Mouse (Mus musculus): Measurements from ENCODE around the gene Fbf1.
A peak's percentile ranks its signal among the peaks of the same experiment; 100 is the strongest.
"Not testable (repeated sequence)": the region's sequence is repeated elsewhere in the genome, so short reads cannot be mapped to it uniquely, and the experiment has no call there.

Fbf1 gene

DNA sequence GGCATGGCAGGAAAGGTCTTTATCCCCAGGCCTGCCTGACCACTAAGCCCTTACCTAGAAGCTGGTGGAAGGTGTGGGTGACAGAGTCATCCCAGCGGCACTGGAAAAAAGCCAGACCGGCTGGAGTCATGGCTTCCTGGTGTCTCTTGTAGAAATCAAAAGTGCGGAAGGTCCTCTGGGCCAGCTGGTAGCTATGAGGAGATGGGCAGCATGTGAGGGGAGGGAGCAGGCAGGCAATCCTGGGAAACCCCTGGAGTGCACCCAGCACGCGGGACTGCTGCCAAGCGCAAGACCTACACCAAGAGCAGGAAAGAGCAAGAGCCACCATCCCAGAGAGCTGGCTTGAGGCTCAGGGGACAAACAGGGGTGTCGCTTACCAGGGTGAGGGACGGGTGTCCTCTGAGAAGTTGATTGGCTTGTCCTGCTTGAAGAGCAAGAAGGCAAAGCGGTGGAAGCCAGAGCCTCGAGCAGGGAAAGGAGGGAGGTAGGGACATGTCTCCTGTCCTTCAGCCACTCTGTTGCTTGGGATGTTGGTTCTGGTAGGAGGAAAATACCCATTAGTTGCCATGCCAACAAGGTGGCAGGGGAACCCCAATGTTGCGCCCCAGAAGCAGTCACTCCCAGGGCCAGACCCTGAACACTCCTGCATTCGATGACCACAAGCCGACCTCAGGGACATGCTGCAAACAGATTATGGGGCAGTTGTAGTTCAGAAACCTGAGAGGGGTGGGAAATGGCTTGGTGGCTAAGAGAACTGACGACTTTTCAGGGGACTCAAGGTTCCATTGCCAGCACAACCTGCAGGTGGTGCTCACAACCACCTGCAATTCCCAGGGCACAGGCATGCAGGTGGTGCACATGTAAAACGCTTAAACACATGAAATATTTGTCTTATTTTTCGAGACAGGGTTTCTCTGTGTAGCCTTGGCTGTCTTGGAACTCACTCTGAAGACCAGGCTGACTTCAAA lies 35.3 kb downstream of the Fbf1 start:
- peak; percentile 35 to 50 for DNase-seq

DNA sequence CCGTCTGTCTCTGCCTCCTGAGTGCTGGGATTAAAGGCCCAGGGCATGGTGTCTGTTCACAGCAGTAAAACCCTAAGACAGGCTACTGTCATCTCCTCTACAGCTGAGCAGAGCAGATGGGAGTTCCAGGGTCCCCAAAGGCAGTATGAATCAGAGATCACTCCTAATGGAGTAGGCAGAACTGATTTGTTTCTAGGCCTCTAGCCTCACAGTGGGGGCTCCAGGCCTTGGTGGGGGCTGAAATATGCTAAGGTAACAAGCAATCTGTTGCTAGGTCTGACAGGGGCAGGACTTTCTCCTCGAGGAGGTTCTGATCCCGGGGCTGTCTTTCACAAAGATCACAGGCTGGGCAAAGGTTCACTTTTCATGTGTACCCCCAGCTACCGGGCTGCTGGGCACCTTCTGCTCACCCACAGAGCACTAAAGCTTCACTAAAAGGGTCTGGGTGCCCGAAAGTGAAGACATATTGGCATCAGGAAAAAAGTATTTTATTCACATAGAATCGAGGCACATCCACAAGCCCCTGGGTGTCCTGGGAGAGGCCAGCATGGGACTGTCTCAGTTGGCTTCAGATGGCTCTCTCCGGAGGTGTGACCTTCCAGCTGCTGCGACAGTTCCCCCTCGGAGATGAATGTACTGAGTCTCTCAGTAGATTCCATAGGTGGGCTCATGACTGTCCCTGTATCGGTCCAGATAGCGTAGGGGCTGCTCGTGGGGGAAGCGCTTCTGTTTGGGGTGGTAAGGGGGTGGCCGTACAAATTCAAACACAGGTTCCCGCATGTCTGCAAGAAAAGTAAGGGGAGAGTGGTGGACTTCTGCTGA lies 36.4 kb downstream of the Fbf1 start:
- DNase-seq, result peak in 1 of 2 experiments; percentile 52

DNA sequence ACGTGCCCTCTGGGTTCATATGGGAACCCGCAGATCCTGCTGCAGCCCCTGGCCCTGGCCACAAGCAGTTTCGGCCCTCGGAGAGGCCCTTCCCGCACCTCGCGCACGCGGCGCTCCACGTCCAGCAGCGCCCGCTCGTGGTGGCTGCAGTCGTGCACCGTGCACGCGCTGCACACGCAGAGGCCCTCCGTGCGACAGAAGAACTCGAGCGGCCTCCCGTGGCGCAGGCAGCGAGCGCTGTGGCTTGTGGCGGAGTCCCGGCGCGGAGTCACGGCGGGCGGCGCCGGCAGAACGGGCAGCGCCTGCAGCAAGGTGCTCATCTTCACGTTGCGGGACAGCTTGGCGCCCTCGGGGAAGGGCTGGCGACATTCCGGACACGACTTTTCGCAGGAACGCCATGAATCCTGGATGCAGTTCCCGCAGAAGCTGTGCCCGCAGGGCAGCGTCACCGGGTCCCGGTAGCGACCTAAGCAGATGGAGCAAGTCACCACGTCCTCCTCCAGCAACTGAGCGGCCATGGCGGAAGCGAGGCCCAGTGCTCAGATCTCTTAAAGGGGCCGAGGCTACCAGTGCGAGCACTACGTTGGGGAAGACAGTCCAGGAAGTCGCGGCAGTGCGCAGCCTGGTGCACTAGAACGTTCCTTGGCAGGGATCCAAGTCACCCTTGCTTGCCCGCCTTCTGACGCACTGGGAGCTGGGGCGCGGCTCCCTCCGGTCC lies 37.3 kb downstream of the Fbf1 start, which contains the start of gene Trim65:
Gene Trim65 (minus strand): TSS at position 641 of the 718 bp plus-strand sequence.
- DNase-seq, result peak; percentile 89 to 90

DNA sequence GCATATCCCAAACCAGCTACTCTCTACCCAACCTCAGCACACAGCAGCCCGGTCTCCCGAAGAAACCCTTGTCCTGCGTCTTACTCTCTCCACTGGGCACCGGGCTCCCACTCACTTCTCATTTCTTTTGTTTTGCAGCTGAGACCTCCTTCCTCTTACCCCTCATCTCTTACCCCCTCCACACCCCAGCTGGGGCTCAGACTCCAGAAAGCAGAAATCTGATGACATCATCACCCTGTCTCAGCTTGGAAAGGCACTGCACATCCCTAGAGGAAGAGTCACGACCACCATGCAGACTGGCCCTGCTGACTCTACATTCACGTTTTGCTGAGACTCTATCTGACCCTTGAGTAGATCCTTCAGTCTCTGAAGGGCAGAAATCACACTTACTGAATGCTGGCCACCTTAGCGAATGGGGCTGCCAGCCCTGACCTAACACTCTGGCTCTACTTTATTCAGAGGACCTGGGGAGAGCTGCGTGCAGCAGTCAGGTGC lies 37.9 kb downstream of the Fbf1 start:
- no peak for DNase-seq

DNA sequence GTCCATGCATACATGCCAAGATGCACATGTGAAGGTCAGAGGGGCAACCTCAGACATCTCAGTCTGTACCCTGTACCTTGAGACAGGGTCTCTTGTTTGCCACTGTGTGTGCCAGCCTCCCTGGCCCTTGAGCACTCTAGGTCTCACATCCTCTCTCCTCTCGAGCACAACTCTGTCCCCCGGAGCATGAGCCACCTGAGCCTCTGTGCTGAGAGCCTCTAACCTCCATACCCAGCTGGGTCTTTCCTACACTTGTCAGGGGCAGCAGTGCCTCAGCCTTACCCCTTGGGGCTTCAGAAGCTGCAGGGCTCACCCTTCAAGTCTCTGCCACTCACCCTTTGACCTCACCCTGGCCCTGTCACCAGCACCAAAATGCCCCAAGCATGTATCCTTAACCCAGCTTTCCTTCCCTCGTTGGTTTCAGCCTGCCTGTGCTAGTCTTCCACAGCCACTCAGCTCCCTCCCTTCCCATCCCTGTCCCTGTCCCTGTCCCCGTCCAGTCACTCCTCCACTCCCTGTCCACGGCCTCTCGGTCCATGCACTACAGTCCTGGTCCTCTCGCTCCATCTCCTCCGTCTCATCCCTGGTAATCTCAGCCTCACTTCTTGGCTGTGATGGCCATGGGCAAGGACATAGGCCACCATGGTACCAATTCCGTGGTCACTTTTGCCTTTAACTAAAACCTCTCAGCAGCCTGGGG lies 38.7 kb downstream of the Fbf1 start:
- DNase-seq, result no peak

DNA sequence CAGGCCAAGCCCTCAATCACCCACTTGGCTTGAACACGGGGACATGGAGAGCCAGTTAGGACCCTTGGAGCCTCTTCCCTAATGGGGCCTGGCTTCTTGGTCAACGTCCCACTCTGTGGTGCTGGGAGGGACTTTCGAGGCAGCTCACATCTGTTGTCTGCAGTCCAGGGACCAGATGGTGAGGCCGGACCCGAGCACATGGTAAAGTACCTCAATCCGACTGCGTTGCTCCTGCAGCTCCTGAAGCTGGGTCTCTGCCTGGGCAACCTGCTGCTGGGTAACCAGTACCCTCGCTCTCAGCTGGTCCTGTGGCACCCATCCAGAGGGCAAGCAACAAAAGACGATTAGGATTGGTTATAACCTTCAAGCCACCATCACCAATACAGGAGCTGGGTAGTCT lies 40.0 kb downstream of the Fbf1 start:
- peak; percentile 64 to 78 for DNase-seq

DNA sequence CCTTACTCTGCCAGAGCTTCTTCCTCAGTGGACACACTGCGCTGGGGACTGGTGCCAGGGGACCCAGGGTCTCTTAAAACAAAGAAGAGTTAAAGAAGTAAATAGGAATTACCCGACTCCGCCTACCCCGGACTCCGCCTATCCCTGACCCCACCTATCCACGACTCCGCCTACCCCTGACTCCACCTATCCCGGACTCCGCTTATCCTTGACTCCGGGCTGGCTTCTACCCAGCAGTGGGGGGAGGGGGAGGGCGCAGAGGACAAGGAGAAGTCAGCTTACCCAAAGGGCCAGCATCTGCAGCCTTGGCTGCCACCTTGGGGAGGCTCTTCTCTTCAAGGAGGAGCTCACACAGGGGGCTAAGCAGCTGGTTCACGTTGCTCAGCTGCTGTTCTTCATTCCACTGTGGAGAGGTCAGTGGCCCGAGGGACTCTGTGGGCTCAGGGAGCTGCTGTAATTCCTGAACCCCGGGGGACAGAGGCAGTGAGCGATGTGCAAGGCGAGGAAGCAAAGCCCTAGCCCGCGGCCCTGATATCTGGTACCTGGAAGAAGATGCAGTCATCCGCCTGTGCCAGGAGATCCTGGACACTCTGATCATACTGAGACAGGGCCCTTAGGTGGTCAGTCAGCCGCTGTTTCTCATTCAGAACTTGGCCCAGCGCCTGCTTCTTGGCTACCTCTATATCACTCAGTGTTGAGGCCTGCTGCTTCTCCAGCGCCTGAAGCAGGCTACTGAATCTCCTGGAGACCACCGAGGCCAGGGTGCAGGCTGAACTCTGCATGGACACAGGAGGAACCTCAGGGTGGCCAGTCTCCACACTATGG lies 40.6 kb downstream of the Fbf1 start, which contains the start of gene Trim47:
Gene Trim47 (minus strand): TSS at position 55 of the 825 bp plus-strand sequence.
- DNase-seq, result peak in 1 of 2 experiments; percentile 84

DNA sequence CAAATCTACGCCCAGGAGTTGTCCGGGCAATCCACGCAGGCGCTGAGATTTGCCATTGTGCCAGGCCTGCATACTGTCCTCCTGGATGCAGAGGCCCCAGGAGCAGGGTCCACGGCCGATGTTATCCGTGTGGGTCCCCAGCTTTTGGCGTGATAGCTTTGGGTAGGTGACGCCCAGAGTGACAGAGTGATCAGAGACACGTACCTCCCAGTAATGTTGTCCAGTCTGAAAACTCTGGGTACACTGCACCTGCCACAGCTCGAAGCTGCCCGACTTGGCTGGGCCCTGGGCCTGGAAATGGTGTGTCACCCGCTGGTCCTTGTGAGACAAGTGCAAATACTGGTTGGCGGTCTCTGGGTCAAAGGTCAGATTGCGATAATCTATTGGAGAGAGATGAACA lies 41.7 kb downstream of the Fbf1 start:
- DNase-seq, result no peak

DNA sequence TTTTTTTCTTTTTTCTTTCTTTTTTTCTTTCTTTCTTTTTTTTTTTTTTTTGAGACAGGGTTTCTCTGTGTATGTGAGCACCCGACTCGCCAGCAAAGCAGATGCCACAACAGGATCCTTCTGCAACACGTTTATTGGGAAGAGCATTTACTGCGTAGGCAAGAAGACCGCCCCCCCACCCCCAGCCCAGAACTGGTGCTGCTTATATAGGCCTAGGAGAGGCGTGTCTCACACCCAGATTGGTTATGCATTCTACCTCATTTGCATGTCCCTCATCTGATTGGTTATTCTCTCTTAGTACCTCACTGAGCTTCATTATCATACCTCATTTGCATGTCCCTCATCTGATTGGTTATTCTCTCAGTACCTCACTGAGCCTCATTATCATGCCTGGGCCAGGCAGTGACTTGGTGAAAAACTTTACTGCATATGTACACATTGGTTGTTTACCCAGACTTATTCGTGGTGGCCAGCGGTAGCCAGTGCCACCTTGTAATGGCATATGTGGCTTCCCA lies 46.2 kb downstream of the Fbf1 start:
- DNase-seq, result not testable (repeated sequence)

DNA sequence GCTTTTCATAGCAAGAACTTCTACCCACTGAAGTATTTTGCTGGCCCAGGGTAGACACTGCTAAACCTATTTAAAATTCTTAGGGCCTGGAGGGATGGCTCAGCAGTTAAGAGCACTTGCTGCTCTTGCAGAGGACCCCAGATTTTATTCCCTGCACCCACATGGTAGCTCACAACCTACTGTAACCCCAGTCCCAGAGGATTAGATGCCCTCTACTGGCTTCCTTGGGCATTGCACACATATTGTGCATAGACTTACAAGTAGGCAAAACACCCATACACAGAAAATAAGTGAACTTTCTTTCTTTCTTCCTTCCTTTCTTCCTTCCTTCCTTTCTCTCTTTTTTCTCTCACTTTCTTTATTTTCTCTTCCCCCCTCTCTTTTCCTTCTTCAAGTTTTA lies 50.1 kb downstream of the Fbf1 start:
- DNase-seq, result no peak

DNA sequence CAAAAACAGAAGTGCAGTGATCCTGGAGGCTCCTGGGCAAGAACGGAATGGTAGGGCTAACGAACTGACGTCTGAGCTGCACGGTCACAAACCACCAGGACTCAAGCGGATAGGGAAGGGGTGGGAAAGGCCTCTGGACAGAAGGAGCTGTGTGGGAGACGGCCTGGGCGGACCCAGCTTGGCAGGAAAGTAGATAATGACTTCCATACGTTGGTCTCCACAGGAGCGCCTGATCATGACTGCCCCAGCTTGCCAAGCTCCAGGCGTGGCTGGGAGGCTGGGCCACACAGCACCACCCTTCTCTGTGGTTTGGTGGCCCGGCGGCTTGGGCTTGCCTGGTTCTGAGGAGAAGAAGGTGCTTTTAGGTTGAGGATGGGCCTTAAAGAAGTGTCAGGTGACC lies 50.7 kb downstream of the Fbf1 start:
- no peak for DNase-seq

DNA sequence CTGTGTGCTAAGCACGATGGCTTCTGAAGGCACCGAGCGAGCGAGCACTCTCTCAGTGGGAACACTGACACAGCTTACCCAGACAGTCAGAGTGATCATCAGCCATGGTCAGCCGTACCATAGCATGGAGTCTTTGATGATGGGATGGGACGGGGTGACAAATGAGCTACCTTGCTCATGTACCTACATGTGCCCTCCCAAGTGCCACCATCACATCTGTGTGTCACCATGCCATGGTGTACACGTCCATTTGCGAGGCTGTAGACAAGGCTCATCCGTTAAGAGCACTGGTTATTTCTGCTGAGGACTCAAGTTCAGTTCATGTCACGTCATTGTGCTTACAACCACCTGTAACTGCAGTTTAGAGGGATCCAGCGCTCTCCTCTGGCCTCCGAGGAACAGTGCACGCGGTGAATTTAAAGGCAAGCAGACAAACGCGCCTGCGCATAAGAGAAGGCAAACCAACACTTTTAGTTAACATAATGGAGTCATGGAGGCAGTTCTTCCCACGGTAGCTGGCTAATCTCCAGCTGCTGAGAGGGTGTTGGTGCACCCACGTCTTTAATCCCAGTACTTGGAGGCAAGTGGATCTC lies 56.3 kb downstream of the Fbf1 start:
- DNase-seq, result peak in 1 of 2 experiments; percentile 24

DNA sequence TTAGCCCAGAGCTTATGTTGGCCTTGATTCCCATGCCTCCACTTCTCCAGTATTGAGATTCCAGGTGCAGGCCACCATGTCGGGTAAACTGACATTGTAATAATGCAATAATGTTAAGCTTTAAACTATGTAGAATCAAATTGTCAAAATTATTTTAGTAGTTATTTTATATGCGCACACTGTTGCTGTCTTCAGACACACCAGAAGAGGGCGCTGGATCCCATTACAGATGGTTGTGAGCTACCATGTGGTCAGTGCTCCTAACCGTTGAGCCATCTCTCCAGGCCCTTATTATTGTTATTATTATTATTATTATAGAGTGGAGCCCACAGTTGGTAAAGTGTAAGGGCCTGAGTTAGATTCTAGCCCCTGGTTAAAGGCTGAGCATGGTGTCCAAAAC lies 56.9 kb downstream of the Fbf1 start:
- DNase-seq, result no peak

DNA sequence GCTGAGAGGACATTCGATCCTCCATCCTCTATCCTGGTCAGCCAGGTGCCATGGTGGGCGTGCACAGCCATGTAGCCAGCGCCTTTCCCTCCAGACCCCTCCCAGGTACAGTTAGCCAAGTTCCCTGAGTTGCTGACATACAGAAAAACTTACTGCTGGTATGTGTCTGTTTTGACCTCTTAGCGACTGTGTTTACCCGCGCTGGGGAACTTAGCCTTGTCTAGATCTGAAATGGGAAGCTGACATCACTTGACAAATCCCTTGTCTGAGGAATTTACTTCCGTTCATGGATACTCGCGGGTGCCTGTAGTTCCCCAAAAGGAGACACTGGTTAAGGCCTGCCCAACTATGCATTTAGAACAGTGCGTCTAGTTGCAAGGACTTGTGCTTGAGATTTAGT lies 57.4 kb downstream of the Fbf1 start:
- no peak for DNase-seq

DNA sequence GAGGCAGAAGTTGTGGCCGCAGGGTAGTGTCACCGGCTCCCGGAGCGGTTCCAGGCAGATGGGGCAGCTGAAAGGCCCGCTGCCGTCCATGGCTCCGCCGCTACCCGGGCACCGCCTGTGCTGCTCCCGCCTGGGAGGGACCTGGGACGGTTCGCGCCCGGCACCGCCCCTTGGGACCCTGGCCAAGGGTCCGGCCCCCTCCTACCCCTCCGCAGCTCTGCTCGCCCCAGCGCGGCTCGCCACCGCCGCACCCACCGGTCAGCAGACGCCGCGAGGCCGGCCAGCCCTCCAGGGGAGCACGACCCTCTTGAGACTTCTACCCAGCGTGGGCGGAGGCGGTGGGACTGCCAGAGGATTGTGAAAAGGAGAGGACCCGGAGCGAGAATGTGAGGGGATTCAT lies 57.8 kb downstream of the Fbf1 start:
- DNase-seq, result no peak

DNA sequence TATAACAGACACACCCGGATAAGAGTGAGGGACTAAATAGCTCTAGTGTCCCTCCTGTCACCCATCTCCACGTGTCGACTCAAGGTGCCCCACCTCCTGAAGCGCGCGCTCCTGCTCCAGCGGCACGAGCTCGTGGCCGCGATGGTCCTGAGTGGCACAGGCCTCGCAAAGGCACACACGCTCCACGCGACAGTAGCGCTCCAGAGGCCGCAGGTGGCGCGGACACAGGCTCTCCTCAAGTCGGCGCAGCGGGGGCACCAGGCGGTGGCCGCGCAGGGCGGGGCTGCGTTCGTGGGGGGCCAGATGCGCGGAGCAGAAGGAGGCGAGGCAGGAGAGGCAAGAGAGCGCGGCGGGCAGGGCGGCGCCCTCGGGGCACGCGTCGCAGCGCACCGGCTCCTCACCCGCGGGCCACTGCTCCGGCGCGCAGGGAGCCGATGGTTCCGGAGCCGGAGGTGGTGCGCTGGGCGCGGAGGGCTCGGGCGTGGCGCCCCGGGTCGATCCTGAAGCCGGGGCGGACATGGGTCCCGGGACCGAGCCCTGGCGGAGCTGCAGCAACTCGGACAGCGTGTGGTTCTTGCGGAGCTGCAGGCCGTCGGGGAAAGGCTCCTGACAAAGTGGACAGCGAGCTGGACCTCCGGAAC lies 58.4 kb downstream of the Fbf1 start:
- no peak for DNase-seq

DNA sequence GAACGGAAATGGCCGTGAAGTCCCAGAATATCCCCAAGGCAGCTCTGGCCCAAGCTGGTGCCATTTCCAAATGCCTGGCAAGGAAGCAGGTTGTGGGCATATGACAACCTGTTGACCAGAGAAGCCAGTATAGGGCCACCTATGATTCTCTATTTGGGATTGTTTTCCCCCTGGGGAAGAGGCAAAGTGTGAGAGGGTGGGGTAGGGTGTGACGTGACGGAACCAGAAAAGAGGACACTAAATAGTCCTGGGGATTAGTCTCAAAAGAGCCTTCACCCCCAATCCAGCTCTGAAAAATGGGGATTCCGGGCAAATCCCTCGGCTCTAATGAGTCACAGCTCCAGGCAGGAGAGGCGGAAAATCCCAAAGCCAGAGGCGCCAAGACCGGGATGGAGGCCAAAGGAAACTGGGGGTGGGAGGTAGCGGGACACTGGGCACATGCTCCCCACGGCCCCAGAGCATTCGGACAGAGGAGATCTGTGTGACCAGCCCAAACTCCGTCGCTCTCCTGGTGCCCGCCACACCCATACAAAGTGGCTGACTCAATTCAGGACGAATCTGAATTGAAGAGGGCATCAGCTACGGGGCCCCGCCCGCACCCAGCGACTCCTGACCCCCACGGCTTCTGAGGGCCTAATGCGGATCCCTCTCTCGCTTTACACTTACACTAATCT lies 59.4 kb downstream of the Fbf1 start:
- no peak for DNase-seq

DNA sequence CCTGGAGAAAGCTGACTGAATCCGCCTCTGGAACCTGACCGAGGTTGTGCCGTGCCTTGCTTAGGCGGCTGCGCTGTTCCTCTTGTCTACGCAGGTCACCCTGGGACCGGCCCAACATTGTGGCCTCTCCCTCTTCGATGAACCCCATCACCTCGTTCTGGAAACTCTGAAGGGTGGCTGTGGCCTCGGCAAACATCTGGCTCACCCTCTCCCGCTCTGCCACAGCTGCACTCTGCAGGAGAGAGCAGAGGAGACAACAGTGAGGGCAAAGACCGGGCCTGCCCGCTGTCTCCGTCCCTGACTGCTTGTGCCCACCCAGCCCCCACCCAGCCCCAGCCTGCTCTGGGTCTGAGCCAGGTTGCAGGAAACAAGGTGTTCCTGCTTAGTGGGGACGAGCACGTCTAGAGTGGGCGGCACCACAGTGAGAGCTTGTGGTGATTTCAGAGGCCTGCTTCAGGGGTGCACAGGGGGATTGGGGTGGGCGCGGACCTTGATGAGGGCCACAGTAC lies 60.1 kb downstream of the Fbf1 start:
- DNase-seq, result no peak

All from cerebellum, postnatal 14 days (tissue).